Mouse (Mus musculus): ENCODE results near the gene Dzank1. TPM values are rescaled to one million over a fixed set of nuclear protein-coding genes. Genes with fewer than 3 reads are reported as not detected.
A peak's percentile ranks its signal among the peaks of the same experiment; 100 is the strongest.

Gene Dzank1
- polyA plus RNA-seq, 1 experiment = 0.40 TPM

DNA sequence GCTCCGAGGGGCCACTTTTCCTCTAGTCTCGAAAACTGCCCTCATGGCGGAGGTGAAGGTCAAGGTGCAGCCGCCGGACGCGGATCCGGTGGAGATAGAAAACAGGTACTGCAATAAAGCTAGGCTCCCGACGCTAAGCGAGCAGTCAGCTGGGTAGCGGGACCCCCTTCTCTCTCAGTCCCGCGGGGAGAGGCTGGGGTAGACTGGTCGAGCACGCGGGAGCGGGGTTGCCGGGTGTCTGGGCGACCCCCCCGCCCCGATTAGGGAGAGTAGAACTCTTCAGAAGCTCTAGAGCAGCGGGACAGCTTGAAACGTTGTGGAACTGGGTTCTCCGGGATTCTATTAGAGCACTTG lies 584 bp upstream of the Dzank1 start:
- Histone ChIP-seq H3K27ac (ENCODE audit: control insufficient read depth, insufficient read depth, low read length) (no peak overlapping the region), H3K4me1 (replicated peaks; ENCODE audit: control insufficient read depth, insufficient read depth, low read length) (peaks cover 9% of the 10 kb centered on the region), H3K4me3 (ENCODE audit: control insufficient read depth, insufficient read depth, low read length) (peak overlapping the region; percentile 88), H3K36me3 (ENCODE audit: control insufficient read depth, insufficient read depth, low read length) (peaks cover 7% of the 10 kb centered on the region; the same call in 1 of the 2 replicates), H3K27me3 (ENCODE audit: control insufficient read depth, insufficient read depth, low read length) (no peaks in the 10 kb centered on the region)
- WGBS = under 1% methylated on average over 25 of the region's 25 CpGs
- TF ChIP-seq CTCF (IDR thresholded peaks at IDR 0.05; ENCODE audit: borderline replicate concordance, control insufficient read depth, extremely low read depth, insufficient read depth, low read length, poor library complexity) = no peak
- no peak for TF ChIP-seq POLR2A (IDR thresholded peaks at IDR 0.05; ENCODE audit: control insufficient read depth, extremely low read depth, insufficient read depth, low read length, poor library complexity)
- DNase-seq = no peak

DNA sequence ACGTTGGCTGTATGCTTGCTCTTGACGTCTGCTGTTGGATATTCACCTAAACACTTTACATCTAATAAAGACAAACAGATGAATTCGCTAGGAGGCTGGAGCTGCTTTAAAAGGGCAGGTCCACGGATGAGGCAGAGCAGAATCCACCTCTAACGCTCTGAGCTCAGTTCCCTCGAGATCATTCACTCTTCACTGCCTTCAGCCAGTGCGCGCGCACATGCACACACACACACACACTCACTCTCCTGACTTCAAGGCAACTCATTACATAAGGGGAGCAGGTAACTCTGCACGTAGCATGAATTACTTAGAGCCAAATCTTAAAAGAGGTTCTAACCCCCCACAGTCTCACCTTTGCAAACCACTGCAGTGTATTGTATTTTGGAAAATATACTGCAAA lies 1.4 kb downstream of the Dzank1 start:
- TF ChIP-seq CTCF (IDR thresholded peaks at IDR 0.05; ENCODE audit: borderline replicate concordance, control insufficient read depth, extremely low read depth, insufficient read depth, low read length, poor library complexity) (no peak), POLR2A (IDR thresholded peaks at IDR 0.05; ENCODE audit: control insufficient read depth, extremely low read depth, insufficient read depth, low read length, poor library complexity) (no peak)
- Histone ChIP-seq H3K27ac (ENCODE audit: control insufficient read depth, insufficient read depth, low read length) (no peak overlapping the region), H3K4me3 (ENCODE audit: control insufficient read depth, insufficient read depth, low read length) (no peak overlapping the region), H3K27me3 (ENCODE audit: control insufficient read depth, insufficient read depth, low read length) (no peaks in the 10 kb centered on the region), H3K4me1 (replicated peaks; ENCODE audit: control insufficient read depth, insufficient read depth, low read length) (peaks cover 9% of the 10 kb centered on the region), H3K36me3 (ENCODE audit: control insufficient read depth, insufficient read depth, low read length) (no peaks in the 10 kb centered on the region)
- 63% methylated on average over 10 of the region's 10 CpGs for WGBS
- DNase-seq = no peak

DNA sequence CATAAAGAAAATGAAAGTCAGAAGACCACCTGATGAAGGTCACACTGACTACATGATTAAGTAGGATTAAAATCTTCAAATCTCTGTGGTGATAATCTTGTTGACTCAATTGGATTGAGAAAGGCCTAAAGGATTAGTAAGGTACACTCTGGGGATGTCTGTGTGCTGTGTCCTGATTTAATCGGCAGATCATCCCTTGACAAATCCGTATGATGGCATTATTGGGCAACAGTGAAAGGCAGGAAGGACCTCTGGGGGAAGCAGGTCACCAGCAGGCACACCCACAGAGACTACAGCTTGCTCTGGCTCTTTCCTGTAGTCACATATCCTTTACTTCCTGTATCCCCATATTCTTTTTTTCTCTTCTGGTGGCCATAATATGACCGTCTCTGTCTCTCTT lies 7.4 kb downstream of the Dzank1 start:
- no peak overlapping the region for H3K27ac ChIP-seq (ENCODE audit: control insufficient read depth, insufficient read depth, low read length)
- TF ChIP-seq CTCF (IDR thresholded peaks at IDR 0.05; ENCODE audit: borderline replicate concordance, control insufficient read depth, extremely low read depth, insufficient read depth, low read length, poor library complexity) = no peak
- TF ChIP-seq POLR2A (IDR thresholded peaks at IDR 0.05; ENCODE audit: control insufficient read depth, extremely low read depth, insufficient read depth, low read length, poor library complexity) = no peak
- 80% methylated on average over 3 of the region's 3 CpGs for WGBS
- H3K36me3 ChIP-seq (ENCODE audit: control insufficient read depth, insufficient read depth, low read length) = no peaks in the 10 kb centered on the region
- DNase-seq = no peak
- no peaks in the 10 kb centered on the region for H3K4me1 ChIP-seq (replicated peaks; ENCODE audit: control insufficient read depth, insufficient read depth, low read length)
- no peak overlapping the region for H3K4me3 ChIP-seq (ENCODE audit: control insufficient read depth, insufficient read depth, low read length)
- no peaks in the 10 kb centered on the region for H3K27me3 ChIP-seq (ENCODE audit: control insufficient read depth, insufficient read depth, low read length)

DNA sequence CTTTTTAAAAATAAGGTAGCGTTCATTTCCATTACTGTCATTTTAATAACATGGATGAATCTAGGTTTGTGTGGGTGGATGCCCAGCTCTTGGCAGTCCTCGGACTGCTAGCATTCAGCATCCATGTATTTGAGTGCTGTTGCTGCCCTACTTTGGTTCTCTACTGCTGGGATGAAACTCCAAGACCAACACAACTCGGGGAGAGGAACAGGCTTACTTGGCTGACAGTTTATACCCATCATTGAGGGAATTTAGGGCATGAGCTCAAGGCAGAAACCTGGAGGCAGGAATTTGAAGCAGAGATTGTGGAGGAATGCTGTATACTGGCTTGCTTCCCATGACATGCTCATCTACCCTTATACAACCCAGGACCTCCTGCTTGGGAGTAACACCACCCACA lies 12.6 kb downstream of the Dzank1 start:
- DNase-seq = no peak
- WGBS = 87% methylated on average over 3 of the region's 3 CpGs
- Histone ChIP-seq H3K27me3 (ENCODE audit: control insufficient read depth, insufficient read depth, low read length) (no peaks in the 10 kb centered on the region), H3K4me1 (replicated peaks; ENCODE audit: control insufficient read depth, insufficient read depth, low read length) (no peaks in the 10 kb centered on the region), H3K27ac (ENCODE audit: control insufficient read depth, insufficient read depth, low read length) (no peak overlapping the region), H3K36me3 (ENCODE audit: control insufficient read depth, insufficient read depth, low read length) (no peaks in the 10 kb centered on the region), H3K4me3 (ENCODE audit: control insufficient read depth, insufficient read depth, low read length) (no peak overlapping the region)
- TF ChIP-seq CTCF (IDR thresholded peaks at IDR 0.05; ENCODE audit: borderline replicate concordance, control insufficient read depth, extremely low read depth, insufficient read depth, low read length, poor library complexity) (no peak), POLR2A (IDR thresholded peaks at IDR 0.05; ENCODE audit: control insufficient read depth, extremely low read depth, insufficient read depth, low read length, poor library complexity) (no peak)

DNA sequence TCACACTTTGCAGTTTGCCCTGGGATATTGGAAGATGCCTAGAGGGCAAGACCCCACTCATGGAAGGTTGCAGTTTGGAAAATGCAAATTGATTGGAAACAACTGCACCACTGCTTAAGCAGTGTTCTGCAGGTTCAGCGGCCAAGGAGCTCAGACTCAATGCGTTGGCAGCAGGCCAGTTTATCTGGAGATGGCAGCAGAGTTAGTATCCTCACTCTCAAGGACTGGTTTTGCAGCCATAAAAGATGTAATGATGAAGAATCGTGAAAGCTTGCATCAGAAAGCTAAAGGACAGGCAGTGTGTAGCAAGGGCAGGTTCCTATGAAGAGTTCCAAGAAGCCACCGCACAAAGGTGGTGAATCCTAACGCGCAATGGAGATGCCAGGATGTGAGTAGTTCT lies 25.1 kb downstream of the Dzank1 start:
- Histone ChIP-seq H3K4me3 (ENCODE audit: control insufficient read depth, insufficient read depth, low read length) (no peak overlapping the region), H3K36me3 (ENCODE audit: control insufficient read depth, insufficient read depth, low read length) (no peaks in the 10 kb centered on the region), H3K27ac (ENCODE audit: control insufficient read depth, insufficient read depth, low read length) (no peak overlapping the region), H3K4me1 (replicated peaks; ENCODE audit: control insufficient read depth, insufficient read depth, low read length) (no peaks in the 10 kb centered on the region), H3K27me3 (ENCODE audit: control insufficient read depth, insufficient read depth, low read length) (no peaks in the 10 kb centered on the region)
- WGBS = 90% methylated on average over 6 of the region's 6 CpGs
- no peak for DNase-seq
- TF ChIP-seq CTCF (IDR thresholded peaks at IDR 0.05; ENCODE audit: borderline replicate concordance, control insufficient read depth, extremely low read depth, insufficient read depth, low read length, poor library complexity) = no peak
- no peak for TF ChIP-seq POLR2A (IDR thresholded peaks at IDR 0.05; ENCODE audit: control insufficient read depth, extremely low read depth, insufficient read depth, low read length, poor library complexity)

DNA sequence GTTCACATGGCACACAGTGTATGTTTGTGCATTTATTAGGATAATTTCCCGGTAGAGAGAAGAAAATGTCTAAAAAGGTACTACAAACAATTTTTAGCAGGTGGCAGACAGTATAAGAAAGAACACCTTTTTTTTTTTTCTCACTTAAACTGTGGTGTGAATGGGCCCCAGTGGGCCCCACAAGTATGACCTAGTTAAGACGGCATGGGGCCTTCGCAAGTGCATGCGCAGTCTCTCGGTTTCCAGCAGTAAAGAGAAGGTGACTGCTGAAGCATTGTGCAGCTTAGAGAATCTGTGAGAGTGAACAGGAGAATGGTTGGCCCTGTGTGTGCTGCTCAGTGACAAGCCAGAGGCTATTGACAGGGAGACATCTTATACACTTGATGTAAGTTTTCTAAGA lies 37.9 kb downstream of the Dzank1 start:
- Histone ChIP-seq H3K4me3 (ENCODE audit: control insufficient read depth, insufficient read depth, low read length) (no peak overlapping the region), H3K4me1 (replicated peaks; ENCODE audit: control insufficient read depth, insufficient read depth, low read length) (no peaks in the 10 kb centered on the region), H3K36me3 (ENCODE audit: control insufficient read depth, insufficient read depth, low read length) (no peaks in the 10 kb centered on the region), H3K27me3 (ENCODE audit: control insufficient read depth, insufficient read depth, low read length) (no peaks in the 10 kb centered on the region), H3K27ac (ENCODE audit: control insufficient read depth, insufficient read depth, low read length) (no peak overlapping the region)
- TF ChIP-seq POLR2A (IDR thresholded peaks at IDR 0.05; ENCODE audit: control insufficient read depth, extremely low read depth, insufficient read depth, low read length, poor library complexity) (no peak), CTCF (IDR thresholded peaks at IDR 0.05; ENCODE audit: borderline replicate concordance, control insufficient read depth, extremely low read depth, insufficient read depth, low read length, poor library complexity) (no peak)
- WGBS = 90% methylated on average over 5 of the region's 5 CpGs
- DNase-seq = no peak

DNA sequence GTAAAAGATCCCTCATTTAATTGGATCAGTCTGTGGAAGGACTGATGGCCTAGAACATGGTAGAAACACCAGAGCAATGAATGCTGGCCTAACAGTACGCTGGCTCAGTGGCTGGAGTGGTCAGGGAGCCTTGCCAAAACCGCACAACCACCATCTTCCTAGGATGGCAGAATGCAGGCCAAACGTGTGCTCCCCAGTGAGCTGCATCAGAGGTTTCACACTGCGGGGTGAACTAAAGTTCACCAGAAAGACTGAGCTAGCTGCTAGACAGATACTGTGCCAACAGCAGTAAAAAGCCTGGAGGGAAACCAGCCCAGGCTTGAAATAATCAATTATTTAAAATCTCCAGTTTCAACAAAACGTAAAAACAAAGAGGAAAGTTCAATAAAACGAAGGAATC lies 39.7 kb downstream of the Dzank1 start:
- Histone ChIP-seq H3K4me3 (ENCODE audit: control insufficient read depth, insufficient read depth, low read length) (no peak overlapping the region), H3K27me3 (ENCODE audit: control insufficient read depth, insufficient read depth, low read length) (no peaks in the 10 kb centered on the region), H3K4me1 (replicated peaks; ENCODE audit: control insufficient read depth, insufficient read depth, low read length) (no peaks in the 10 kb centered on the region), H3K27ac (ENCODE audit: control insufficient read depth, insufficient read depth, low read length) (no peak overlapping the region), H3K36me3 (ENCODE audit: control insufficient read depth, insufficient read depth, low read length) (no peaks in the 10 kb centered on the region)
- 77% methylated on average over 6 of the region's 6 CpGs for WGBS
- DNase-seq = no peak
- TF ChIP-seq CTCF (IDR thresholded peaks at IDR 0.05; ENCODE audit: borderline replicate concordance, control insufficient read depth, extremely low read depth, insufficient read depth, low read length, poor library complexity) (no peak), POLR2A (IDR thresholded peaks at IDR 0.05; ENCODE audit: control insufficient read depth, extremely low read depth, insufficient read depth, low read length, poor library complexity) (no peak)
